Mouse (Mus musculus) testis, adult 2 months (tissue): ENCODE measurements around the gene Hydin.

ENCODE experiments used
- CTCF ChIP-seq: fragments of 200-500 bp; IDR thresholded peaks from 2 replicates; pipeline ENCODE4 v1.5.1; 2012; ENCODE audit warnings: low read depth, mild to moderate bottlenecking, inconsistent platforms, low read length, moderate library complexity; ENCODE audit not compliant: control insufficient read depth, insufficient read depth, insufficient replicate concordance
- POLR2A ChIP-seq: fragments of 200-500 bp; IDR thresholded peaks from 2 replicates; pipeline ENCODE4 v1.6.1; 2012; ENCODE audit warnings: low read depth, mild to moderate bottlenecking, inconsistent platforms, low read length, moderate library complexity; ENCODE audit not compliant: control insufficient read depth

GRCm38 (mm10) chr8:110350725-110351124 is 83.9 kb downstream of the Hydin start:
- TF ChIP-seq CTCF (no peak), POLR2A (no peak)
